Mouse (Mus musculus): ENCODE measurements around the gene Tsnax.

DNA sequence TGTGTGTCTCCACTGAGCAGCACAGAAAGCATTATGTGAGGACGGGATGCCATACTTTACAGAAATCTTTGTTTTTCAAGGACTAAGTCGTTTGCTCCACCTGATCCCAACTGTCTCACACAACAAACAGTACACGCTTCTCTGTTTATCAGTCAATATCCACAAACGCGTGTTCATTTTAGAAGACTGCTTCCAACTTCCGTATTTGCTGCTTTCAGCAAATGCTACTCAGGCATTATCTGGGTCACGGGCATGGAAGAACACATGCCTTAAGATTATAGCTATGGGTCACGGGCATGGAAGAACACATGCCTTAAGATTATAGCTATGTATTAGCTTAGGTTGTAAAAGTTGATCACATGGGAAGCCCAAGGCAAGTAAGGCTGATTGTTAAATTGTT lies 48.1 kb downstream of the Tsnax start:
- TF ChIP-seq GATA1 (IDR thresholded peaks at IDR 0.05; ENCODE audit: borderline replicate concordance, low read length) (no peak), FLI1 (IDR thresholded peaks at IDR 0.05; ENCODE audit: low read length) (no peak)
